Mouse (Mus musculus) gastrocnemius, postnatal 4 days (tissue): ENCODE data around the gene Aacs. TPM values are rescaled to one million over a fixed set of nuclear protein-coding genes. Genes with fewer than 3 reads are reported as not detected.
"Not testable (repeated sequence)": the region's sequence is repeated elsewhere in the genome, so short reads cannot be mapped to it uniquely, and the experiment has no call there.

ENCODE experiments used
- DNase-seq, 2 experiments: peaks; one replicate each; pipeline ENCODE4 v3.0.0; 2021 to 2022; ENCODE audit warnings: low spot score in 2 of 2, mixed read lengths in 2 of 2
- total RNA-seq, 2 experiments: library from RNA; stranded (reverse); gene quantifications; 2 replicates each; pipeline ENCODE4 v1.2.3; 2021

Gene Aacs
- total RNA-seq, 2 experiments from 2014 or later, result 11.6 to 13.7 TPM

GRCm38 (mm10) chr5:125465192-125465591 is 10.4 kb upstream of the Aacs start:
- no peak for DNase-seq

GRCm38 (mm10) chr5:125465701-125466106 is 9.9 kb upstream of the Aacs start:
- DNase-seq, result peak; percentile 87 to 95

GRCm38 (mm10) chr5:125466483-125466882 is 9.1 kb upstream of the Aacs start:
- no peak for DNase-seq

- DNase-seq, result no peak
Observed at GRCm38 (mm10) chr5:125467261-125467660, 8.4 kb upstream of the Aacs start.

GRCm38 (mm10) chr5:125470713-125471112 is 4.9 kb upstream of the Aacs start:
- DNase-seq, result no peak

- DNase-seq, result no peak
Observed at GRCm38 (mm10) chr5:125472796-125473475, 2.7 kb upstream of the Aacs start.

GRCm38 (mm10) chr5:125475030-125475429 is 584 bp upstream of the Aacs start:
- no peak for DNase-seq

- DNase-seq, result no peak
Observed at GRCm38 (mm10) chr5:125476286-125476625, 642 bp downstream of the Aacs start.

- no peak for DNase-seq
Observed at GRCm38 (mm10) chr5:125476799-125477198, 1.2 kb downstream of the Aacs start.

GRCm38 (mm10) chr5:125477533-125477932 is 1.9 kb downstream of the Aacs start:
- no peak for DNase-seq

- DNase-seq, result no peak
Observed at GRCm38 (mm10) chr5:125478037-125478436, 2.4 kb downstream of the Aacs start.

GRCm38 (mm10) chr5:125479376-125479775 is 3.8 kb downstream of the Aacs start:
- DNase-seq, result no peak

- DNase-seq, result no peak
Observed at GRCm38 (mm10) chr5:125480434-125481231, 5.0 kb downstream of the Aacs start.

GRCm38 (mm10) chr5:125482474-125482873 is 6.9 kb downstream of the Aacs start:
- no peak for DNase-seq

- DNase-seq, result no peak
Observed at GRCm38 (mm10) chr5:125483712-125484611, 8.3 kb downstream of the Aacs start.

- no peak for DNase-seq
Observed at GRCm38 (mm10) chr5:125485031-125485778, 9.6 kb downstream of the Aacs start.

GRCm38 (mm10) chr5:125486088-125486487 is 10.5 kb downstream of the Aacs start:
- DNase-seq, result no peak

GRCm38 (mm10) chr5:125487375-125488115 is 11.9 kb downstream of the Aacs start:
- no peak for DNase-seq

GRCm38 (mm10) chr5:125488116-125488455 is 12.5 kb downstream of the Aacs start:
- DNase-seq, result no peak

GRCm38 (mm10) chr5:125488953-125489352 is 13.3 kb downstream of the Aacs start:
- not testable (repeated sequence) for DNase-seq
